ENCODE assay signal across 12 mouse cellular contexts in genomic region chr11:32931018-32931417, GRCm38 (mm10).
DNase-seq lines count a peak whose midpoint lies in the region; ATAC-seq lines count a peak whose summit lies in the region.
"Had no signal": no experiment of that assay in that cellular context is flagged by ENCODE, and none has a peak within 500 bp of the region (broad histone marks: within the 10 kb centered on the region; RNA-seq: fewer than 3 reads in every experiment).

No protein-coding gene starts in this region.

- peaks cover 23% of the 10 kb centered on the region for H3K4me1 ChIP-seq in heart, embryonic 13.5 days
- H3K4me1 ChIP-seq in hindbrain, embryonic 10.5 days (replicated peaks) = peaks cover 9% of the 10 kb centered on the region
- H3K4me1 ChIP-seq in midbrain, embryonic 13.5 days (replicated peaks) = peaks cover 6% of the 10 kb centered on the region

- H3K9ac ChIP-seq in heart, embryonic 13.5 days = no peak overlapping the region
- H3K9ac ChIP-seq in midbrain, embryonic 13.5 days (replicated peaks) = no peak overlapping the region
- H3K9ac ChIP-seq: heart, embryonic 15.5 days had no signal

- H3K36me3 ChIP-seq in heart, embryonic 13.5 days = no peaks in the 10 kb centered on the region
- no peaks in the 10 kb centered on the region for H3K36me3 ChIP-seq in hindbrain, embryonic 10.5 days
- H3K36me3 ChIP-seq in midbrain, embryonic 13.5 days = no peaks in the 10 kb centered on the region
- H3K36me3 ChIP-seq: heart, embryonic 15.5 days had no signal

- no peak for DNase-seq in heart, adult 9 months (ENCODE audit: low spot score in 2 of 2)
- DNase-seq in embryo, embryonic 10.5 days (ENCODE audit: low spot score) = peak; percentile 69
- peak; percentile 39 for DNase-seq in hindbrain, embryonic 10.5 days (ENCODE audit: low spot score)
- DNase-seq in Muller cell, postnatal 12 days (ENCODE audit: inconsistent ontology term) = no peak
- no peak for DNase-seq in urinary bladder, adult 18-20 months (ENCODE audit: low spot score in 2 of 2)
- DNase-seq in cerebellum, adult 18-20 months = no peak
- DNase-seq: lung, postnatal 36 days; thymus, postnatal 14 days had no signal

- H3K9me3 ChIP-seq in heart, embryonic 13.5 days = peaks cover 8% of the 10 kb centered on the region; the same call in 1 of the 2 replicates
- H3K9me3 ChIP-seq in hindbrain, embryonic 10.5 days = no peaks in the 10 kb centered on the region
- no peaks in the 10 kb centered on the region for H3K9me3 ChIP-seq in midbrain, embryonic 13.5 days

- H3K4me2 ChIP-seq in heart, embryonic 13.5 days = 0 out of 2 replicates have a peak overlapping the region, but pooled peaks have one; percentile 7
- peak overlapping the region; percentile 38 for H3K4me2 ChIP-seq in midbrain, embryonic 13.5 days (replicated peaks)
- H3K4me2 ChIP-seq: heart, embryonic 15.5 days had no signal

- H3K4me3 ChIP-seq in heart, embryonic 13.5 days = no peak overlapping the region
- peak overlapping the region; percentile 20 for H3K4me3 ChIP-seq in hindbrain, embryonic 10.5 days
- 0 out of 2 replicates have a peak overlapping the region, but pooled peaks have one; percentile 0 for H3K4me3 ChIP-seq in midbrain, embryonic 13.5 days (replicated peaks)
- H3K4me3 ChIP-seq: heart, embryonic 15.5 days; left cerebral cortex, adult 2 months had no signal

- no peak for ATAC-seq in heart, embryonic 13.5 days (ENCODE audit: extremely low read depth, insufficient number of reproducible peaks, low FRiP score, low TSS enrichment)
- ATAC-seq in midbrain, embryonic 13.5 days = no peak

- 15% methylated on average over 11 of the region's 14 CpGs for WGBS in heart, embryonic 13.5 days
- WGBS in hindbrain, embryonic 10.5 days = 12% methylated on average over 14 of the region's 14 CpGs
- 10% methylated on average over 13 of the region's 14 CpGs for WGBS in midbrain, embryonic 13.5 days

- peaks cover 11% of the 10 kb centered on the region for H3K27me3 ChIP-seq in heart, embryonic 13.5 days (replicated peaks)
- H3K27me3 ChIP-seq in hindbrain, embryonic 10.5 days (ENCODE audit: insufficient read depth, poor library complexity, severe bottlenecking) = peaks cover 27% of the 10 kb centered on the region
- H3K27me3 ChIP-seq in midbrain, embryonic 13.5 days = peaks cover 11% of the 10 kb centered on the region
- H3K27me3 ChIP-seq: heart, embryonic 15.5 days had no signal

- H3K27ac ChIP-seq in heart, embryonic 13.5 days (replicated peaks) = no peak overlapping the region
- no peak overlapping the region for H3K27ac ChIP-seq in hindbrain, embryonic 10.5 days
- no peak overlapping the region for H3K27ac ChIP-seq in midbrain, embryonic 13.5 days
- H3K27ac ChIP-seq: heart, embryonic 15.5 days; left cerebral cortex, adult 2 months had no signal

Comparison
In these comparisons a context has a peak if more than half of its experiments do, and no peak if none do; other contexts are left out.
1. DNase-seq: peak in embryo, embryonic 10.5 days (single experiment) and hindbrain, embryonic 10.5 days (single experiment); none in heart, adult 9 months (0 of 2), Muller cell, postnatal 12 days (single experiment), urinary bladder, adult 18-20 months (0 of 2) and cerebellum, adult 18-20 months (0 of 2).